Mouse (Mus musculus) embryonic stem cell, embryonic (primary cell): Measurements from ENCODE around the gene Zbtb17.

Source experiments
- CTCF ChIA-PET, 4 experiments: fragments of 300-600 bp in 2 of 4; fragments of 350-600 bp in 2 of 4; sonication (Branson Sonifier 250); formaldehyde crosslinking; loops; one replicate each; lab custom pipeline; 2022; ENCODE audit warnings: inconsistent platforms in 2 of 4; lab: Charles Lee
- POLR2A ChIA-PET, 4 experiments: fragments of 300-600 bp in 2 of 4; fragments of 350-600 bp in 2 of 4; sonication (Branson Sonifier 250); formaldehyde crosslinking; loops; one replicate each; lab custom pipeline; 2022; ENCODE audit warnings: antibody characterized with exemption in 4 of 4, inconsistent platforms in 1 of 4; lab: Charles Lee

Zbtb17 gene

GRCm38 (mm10) chr4:141439083-141439803, 5.2 kb upstream of the Zbtb17 start:
- CTCF ChIA-PET: interaction anchor here in 3 of 4 experiments (0.6 to 1.7 kb wide), 15 partner anchors 8 to 246 kb away, joined by 3 to 5 read pairs (median 3); partner anchors contain the start of gene Rsc1a1 (in 1 of the 3)
- POLR2A ChIA-PET: interaction anchor here (0.5 to 6.5 kb wide), 35 partner anchors 8 to 631 kb away, joined by 3 to 127 read pairs (median 4); no protein-coding TSS in a partner anchor

GRCm38 (mm10) chr4:141440877-141441276, 3.6 kb upstream of the Zbtb17 start:
- ChIA-PET POLR2A (interaction anchor here (0.5 to 6.5 kb wide), 56 partner anchors 8 to 791 kb away, joined by 3 to 127 read pairs (median 5); partner anchors contain the start of genes Hspb7 (in 1 of the 4) and Srarp (in 1 of the 4)), CTCF (interaction anchor here in 3 of 4 experiments (0.5 to 2.7 kb wide), 13 partner anchors 8 to 339 kb away, joined by 3 to 20 read pairs (median 5); no protein-coding TSS in a partner anchor)

- CTCF ChIA-PET: interaction anchor here in 2 of 4 experiments (0.5 to 2.1 kb wide), 7 partner anchors 9 to 32 kb away, joined by 3 to 4 read pairs (median 3); no protein-coding TSS in a partner anchor
- POLR2A ChIA-PET: interaction anchor here in 3 of 4 experiments (0.6 to 6.5 kb wide), 15 partner anchors 8 to 627 kb away, joined by 3 to 127 read pairs (median 5); partner anchors contain the start of gene Srarp (in 2 of the 3)
Measured at GRCm38 (mm10) chr4:141443641-141444429, 619 bp upstream of the Zbtb17 start.

GRCm38 (mm10) chr4:141445328-141445720, 870 bp downstream of the Zbtb17 start:
- ChIA-PET POLR2A (interaction anchor here in 3 of 4 experiments (0.6 to 5.7 kb wide), 13 partner anchors 9 to 126 kb away, joined by 3 to 82 read pairs (median 5); partner anchors contain the start of gene Srarp (in 1 of the 3)), CTCF (interaction anchor here in 3 of 4 experiments (0.5 to 2.1 kb wide), 7 partner anchors 11 to 295 kb away, joined by 3 to 4 read pairs (median 3); no protein-coding TSS in a partner anchor)

- POLR2A ChIA-PET: interaction anchor here in 2 of 4 experiments (0.9 to 5.7 kb wide), 13 partner anchors 8 to 142 kb away, joined by 3 to 82 read pairs (median 5); partner anchors contain the start of gene Srarp (in 1 of the 2)
- CTCF ChIA-PET: interaction anchor here in 3 of 4 experiments (0.5 to 2.7 kb wide), 6 partner anchors 13 to 297 kb away, joined by 3 to 7 read pairs (median 3); no protein-coding TSS in a partner anchor
Measured at GRCm38 (mm10) chr4:141446211-141446610, 1.8 kb downstream of the Zbtb17 start.

- ChIA-PET CTCF (interaction anchor here in 1 of 4 experiments (1.2 kb wide), 1 partner anchor 20 kb away, joined by 4 read pairs; no protein-coding TSS in a partner anchor), POLR2A (interaction anchor here in 2 of 4 experiments (0.7 to 1.3 kb wide), 7 partner anchors 10 to 189 kb away, joined by 3 to 6 read pairs (median 4); no protein-coding TSS in a partner anchor)
Measured at GRCm38 (mm10) chr4:141451251-141451650, 6.8 kb downstream of the Zbtb17 start.

- POLR2A ChIA-PET: interaction anchor here in 2 of 4 experiments (0.7 to 1.3 kb wide), 6 partner anchors 11 to 189 kb away, joined by 3 to 6 read pairs (median 4); no protein-coding TSS in a partner anchor
Measured at GRCm38 (mm10) chr4:141451916-141452450, 7.5 kb downstream of the Zbtb17 start.

GRCm38 (mm10) chr4:141454581-141455350, 10.3 kb downstream of the Zbtb17 start:
- CTCF ChIA-PET: interaction anchor here (0.5 to 1.7 kb wide), 7 partner anchors 25 to 290 kb away, joined by 3 to 5 read pairs (median 3); no protein-coding TSS in a partner anchor
- POLR2A ChIA-PET: interaction anchor here in 3 of 4 experiments (0.6 to 3.7 kb wide), 11 partner anchors 9 to 33 kb away, joined by 3 to 16 read pairs (median 4); partner anchors contain the start of gene Srarp (in 1 of the 3)

More at GRCm38 (mm10) chr4:141451916-141452450, 7.5 kb downstream of the Zbtb17 start:
- CTCF ChIA-PET: interaction anchor here in 1 of 4 experiments (1.2 kb wide), 1 partner anchor 21 kb away, joined by 4 read pairs; no protein-coding TSS in a partner anchor

GRCm38 (mm10) chr4:141455526-141455925, 11.1 kb downstream of the Zbtb17 start:
- ChIA-PET CTCF (interaction anchor here in 3 of 4 experiments (0.5 to 1.7 kb wide), 5 partner anchors 49 to 224 kb away, joined by 3 to 4 read pairs (median 3); no protein-coding TSS in a partner anchor), POLR2A (interaction anchor here in 2 of 4 experiments (0.6 to 3.7 kb wide), 7 partner anchors 8 to 23 kb away, joined by 3 to 16 read pairs (median 5); no protein-coding TSS in a partner anchor)

- ChIA-PET CTCF (interaction anchor here in 2 of 4 experiments (0.6 to 1.7 kb wide), 4 partner anchors 26 to 69 kb away, joined by 3 to 4 read pairs (median 4); no protein-coding TSS in a partner anchor), POLR2A (interaction anchor here in 1 of 4 experiments (0.6 to 3.7 kb wide), 8 partner anchors 9 to 37 kb away, joined by 3 to 16 read pairs (median 4); no protein-coding TSS in a partner anchor)
Measured at GRCm38 (mm10) chr4:141456193-141456938, 11.9 kb downstream of the Zbtb17 start.

- CTCF ChIA-PET: interaction anchor here (0.6 to 2.0 kb wide), 14 partner anchors 19 to 155 kb away, joined by 3 to 13 read pairs (median 4); no protein-coding TSS in a partner anchor
- POLR2A ChIA-PET: interaction anchor here (0.5 to 3.2 kb wide), 33 partner anchors 9 to 336 kb away, joined by 3 to 24 read pairs (median 4); partner anchors contain the start of genes Casp9 (in 1 of the 4) and Spen (in 1 of the 4)
Measured at GRCm38 (mm10) chr4:141458236-141458635, 13.8 kb downstream of the Zbtb17 start.

- CTCF ChIA-PET: interaction anchor here (0.6 to 2.0 kb wide), 12 partner anchors 13 to 74 kb away, joined by 3 to 11 read pairs (median 4); no protein-coding TSS in a partner anchor
Measured at GRCm38 (mm10) chr4:141458888-141459287, 14.4 kb downstream of the Zbtb17 start.

GRCm38 (mm10) chr4:141459766-141460165, 15.3 kb downstream of the Zbtb17 start:
- ChIA-PET CTCF (interaction anchor here in 1 of 4 experiments (0.9 to 1.9 kb wide), 2 partner anchors 12 to 30 kb away, joined by 4 to 5 read pairs; no protein-coding TSS in a partner anchor), POLR2A (interaction anchor here in 3 of 4 experiments (0.6 to 3.2 kb wide), 9 partner anchors 10 to 106 kb away, joined by 3 to 24 read pairs (median 5); no protein-coding TSS in a partner anchor)

More at GRCm38 (mm10) chr4:141458888-141459287, 14.4 kb downstream of the Zbtb17 start:
- POLR2A ChIA-PET: interaction anchor here in 3 of 4 experiments (0.6 to 3.2 kb wide), 33 partner anchors 8 to 336 kb away, joined by 3 to 24 read pairs (median 4); partner anchors contain the start of genes Casp9 (in 1 of the 3) and Spen (in 1 of the 3)

- POLR2A ChIA-PET: interaction anchor here in 2 of 4 experiments (0.5 to 3.2 kb wide), 17 partner anchors 7 to 263 kb away, joined by 3 to 24 read pairs (median 3); partner anchors contain the start of genes Ddi2 (in 1 of the 2) and Hspb7 (in 1 of the 2)
- CTCF ChIA-PET: interaction anchor here in 3 of 4 experiments (0.6 to 1.5 kb wide), 6 partner anchors 17 to 754 kb away, joined by 3 to 6 read pairs (median 4); no protein-coding TSS in a partner anchor
Measured at GRCm38 (mm10) chr4:141460481-141460880, 16.0 kb downstream of the Zbtb17 start.
